Mouse (Mus musculus) cerebellum, adult 11-12 months (tissue): ENCODE measurements around the gene Prg3.

Experiments
- DNase-seq: peaks from one replicate; pipeline ENCODE4 v3.0.0; 2022

Prg3 gene

DNA sequence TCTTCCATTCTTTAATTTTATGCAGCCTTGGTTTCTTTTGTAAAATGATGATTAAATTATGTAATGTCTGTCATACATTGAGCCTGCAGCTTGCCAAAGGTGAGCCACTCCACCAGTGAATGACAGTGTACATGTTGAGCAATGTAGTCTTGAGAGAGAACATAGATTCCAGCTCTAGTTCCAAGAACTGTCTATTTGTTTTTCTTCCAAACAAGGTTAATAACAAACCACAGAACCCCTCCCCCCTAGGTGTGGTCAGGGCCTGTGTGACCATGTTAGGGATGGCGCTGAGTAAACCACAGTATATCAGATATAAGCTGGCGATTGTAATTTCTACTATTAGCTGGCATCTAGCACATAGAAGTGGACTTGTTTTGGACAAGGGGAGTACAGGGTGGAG lies 8.4 kb downstream of the Prg3 start:
- DNase-seq = no peak

DNA sequence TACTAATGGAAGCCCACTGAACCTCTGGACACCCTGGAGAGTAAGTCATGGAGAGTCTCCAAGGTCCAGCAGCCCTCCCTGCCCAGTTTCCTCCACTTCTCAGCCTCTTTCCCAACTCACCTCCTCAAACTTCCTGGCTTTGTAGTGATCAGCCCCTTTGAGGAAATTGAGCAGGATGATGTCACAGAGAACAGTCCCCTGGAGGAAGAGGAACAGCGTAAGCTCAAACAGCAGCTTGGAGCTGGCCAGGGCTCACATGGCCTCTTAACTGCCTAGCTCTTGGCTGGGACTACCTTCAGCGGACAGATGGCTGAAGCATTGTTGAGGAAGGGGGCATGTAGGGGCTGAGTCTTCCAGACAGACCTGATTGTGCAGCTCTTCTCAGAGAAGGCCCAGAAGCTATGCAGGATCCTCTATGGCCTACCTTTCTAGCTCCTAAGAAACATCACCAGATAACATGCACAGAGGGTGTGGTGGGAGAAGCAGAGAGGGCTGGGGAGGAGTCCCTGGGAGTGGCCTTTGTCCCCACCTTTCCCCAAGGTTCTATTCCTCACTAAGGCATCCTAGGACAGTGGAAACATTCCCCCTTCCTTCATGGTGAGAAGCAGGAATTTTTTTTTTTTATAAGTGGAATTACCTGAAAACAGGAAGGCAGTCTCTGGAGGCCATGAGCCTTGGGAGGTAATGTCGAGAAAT lies 11.6 kb downstream of the Prg3 start:
- no peak for DNase-seq

DNA sequence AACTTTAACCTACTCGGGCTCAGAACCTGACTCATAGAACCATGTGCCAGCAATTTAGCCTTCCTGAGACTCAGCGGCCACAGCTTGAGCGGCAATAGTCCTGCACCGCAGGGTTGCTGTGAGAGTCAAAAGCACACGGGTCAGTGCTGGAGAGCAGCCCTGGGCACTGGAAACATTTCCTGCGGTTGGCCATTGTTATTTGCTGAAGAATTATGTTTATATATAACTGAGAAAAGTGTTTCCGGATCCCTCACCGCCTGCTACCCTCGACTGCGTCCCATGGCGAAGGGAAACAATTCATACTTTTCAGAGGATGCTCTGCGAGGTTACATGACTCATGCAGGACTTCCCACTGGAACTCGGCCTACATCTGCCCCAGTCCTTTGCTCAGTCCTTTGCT lies 13.5 kb downstream of the Prg3 start:
- DNase-seq = no peak

DNA sequence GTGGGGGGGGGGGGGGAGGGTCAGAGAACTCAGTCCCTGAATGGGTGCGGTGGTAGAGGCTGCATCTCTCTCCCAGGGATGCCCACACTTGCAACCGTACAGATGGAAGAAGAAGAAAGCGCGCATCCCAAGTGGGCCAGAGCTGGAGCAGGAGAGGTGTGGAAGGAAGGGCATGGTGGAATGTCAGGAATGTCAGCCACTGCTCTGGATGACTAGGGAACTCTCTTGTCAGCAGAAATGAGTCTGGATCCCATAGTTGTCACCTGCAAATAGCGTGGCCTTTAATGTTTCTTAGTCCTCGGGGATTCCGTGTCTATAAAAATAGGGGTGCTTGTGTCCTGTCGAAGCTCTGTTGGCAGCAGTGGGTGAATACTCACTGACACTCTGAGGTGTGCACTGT lies 14.6 kb downstream of the Prg3 start:
- no peak for DNase-seq

DNA sequence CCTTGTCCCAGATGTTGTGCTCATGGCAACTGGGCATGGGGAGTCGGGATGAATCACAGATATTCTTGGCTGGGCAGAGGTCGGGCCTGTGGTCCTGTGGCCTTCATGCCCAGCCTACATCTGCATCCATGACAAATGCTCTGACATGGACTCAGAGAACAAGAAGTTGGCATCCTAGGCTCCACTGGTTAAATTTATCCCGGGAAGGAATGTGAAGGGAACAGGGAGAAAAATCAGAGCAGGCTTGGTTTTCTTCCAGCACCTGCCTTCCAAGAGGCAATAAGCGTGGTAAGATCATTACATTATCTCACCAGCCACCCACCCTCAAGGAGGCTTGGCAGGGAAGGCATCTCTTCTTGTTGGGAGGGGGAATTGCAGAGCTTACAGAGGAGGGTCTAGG lies 16.3 kb downstream of the Prg3 start:
- no peak for DNase-seq

DNA sequence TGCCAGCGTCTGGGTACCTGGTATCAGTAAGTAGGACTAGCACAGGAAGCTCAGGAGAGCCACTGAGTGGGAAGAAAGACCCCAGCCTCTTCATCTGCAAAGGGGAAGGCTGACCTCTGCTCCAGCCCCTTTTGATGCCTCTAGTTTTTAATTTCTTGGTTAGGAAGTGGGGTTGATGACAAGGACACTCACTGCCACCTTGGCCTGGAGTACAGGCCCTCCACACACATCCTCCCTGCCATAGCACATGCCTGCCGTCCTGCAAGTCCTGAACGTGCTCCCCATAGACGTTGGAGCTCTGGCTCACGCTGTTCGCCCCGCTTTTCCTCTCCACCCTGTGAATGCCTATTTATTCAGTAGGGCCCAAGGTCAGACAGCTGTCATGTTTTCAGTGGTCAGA lies 18.6 kb downstream of the Prg3 start:
- no peak for DNase-seq

DNA sequence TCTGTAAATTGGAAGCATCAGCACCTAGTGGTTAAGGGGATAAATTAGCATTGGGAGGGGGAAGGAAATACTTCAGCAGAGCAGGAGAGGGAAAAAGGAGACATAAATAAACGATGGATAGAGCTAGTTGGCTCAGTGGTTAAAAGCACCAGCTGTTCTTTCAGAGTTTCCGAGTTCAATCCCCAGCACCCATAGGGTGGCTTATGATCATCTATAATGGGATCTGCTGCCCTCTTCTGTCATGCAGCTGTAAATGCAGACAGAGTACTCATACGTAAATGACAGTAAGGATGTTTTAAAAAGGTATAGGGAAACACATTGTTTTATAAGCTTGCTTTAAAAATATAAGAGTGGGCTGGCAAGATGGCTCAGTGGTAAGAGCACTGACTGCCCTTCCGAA lies 19.7 kb downstream of the Prg3 start:
- no peak for DNase-seq

DNA sequence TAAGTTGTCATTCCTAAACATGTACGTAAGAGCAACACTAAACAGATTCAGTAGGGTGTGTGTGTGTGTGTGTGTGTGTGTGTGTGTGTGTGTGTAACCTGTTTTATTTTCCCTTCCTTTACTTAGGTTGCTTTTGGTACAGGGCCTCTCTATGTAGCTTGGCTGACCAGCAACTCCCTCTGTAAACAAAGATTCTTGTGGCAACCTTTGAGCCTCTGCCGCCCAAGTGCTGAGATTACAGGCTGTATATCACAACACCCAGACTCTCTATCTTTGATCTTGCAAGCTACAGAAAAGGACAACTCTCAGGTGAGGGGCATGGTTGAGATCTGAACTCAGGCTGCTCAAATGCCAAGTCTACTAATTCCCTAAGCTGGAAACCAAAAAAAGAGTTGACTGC lies 21.2 kb downstream of the Prg3 start:
- no peak for DNase-seq

DNA sequence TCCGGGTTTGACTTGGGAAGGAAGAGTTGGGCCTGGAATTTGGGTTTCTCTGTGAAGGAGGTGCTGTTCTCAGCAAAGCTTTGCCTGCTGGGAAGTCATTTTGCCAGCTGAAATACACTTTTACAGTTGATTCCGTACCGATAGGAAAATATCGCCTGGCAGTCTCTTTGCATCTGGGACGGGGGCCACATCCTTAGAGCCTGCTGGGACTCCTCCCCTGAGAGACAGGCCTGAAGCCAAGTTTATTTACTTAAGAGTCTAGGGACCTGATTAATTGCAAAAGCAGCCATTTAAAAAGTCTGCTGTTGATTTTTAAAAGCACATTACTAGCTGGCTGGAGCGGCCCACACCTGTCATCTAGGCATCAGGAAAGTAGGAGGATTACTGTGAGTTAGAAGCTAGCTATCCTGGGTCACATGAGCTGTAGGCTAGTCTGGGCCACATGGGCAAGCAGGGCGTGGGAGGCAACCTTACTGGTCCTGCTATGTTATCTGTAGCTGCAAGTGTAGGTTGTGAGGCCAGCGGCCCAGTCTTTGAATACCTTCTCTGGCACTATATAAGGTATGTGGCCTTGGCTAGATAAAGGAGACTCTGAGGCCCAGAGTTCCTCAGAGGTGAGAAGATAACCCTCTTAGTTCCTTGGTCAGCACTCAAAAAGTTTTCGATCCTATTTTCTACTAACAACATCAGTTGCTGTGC lies 24.0 kb downstream of the Prg3 start:
- DNase-seq = no peak

DNA sequence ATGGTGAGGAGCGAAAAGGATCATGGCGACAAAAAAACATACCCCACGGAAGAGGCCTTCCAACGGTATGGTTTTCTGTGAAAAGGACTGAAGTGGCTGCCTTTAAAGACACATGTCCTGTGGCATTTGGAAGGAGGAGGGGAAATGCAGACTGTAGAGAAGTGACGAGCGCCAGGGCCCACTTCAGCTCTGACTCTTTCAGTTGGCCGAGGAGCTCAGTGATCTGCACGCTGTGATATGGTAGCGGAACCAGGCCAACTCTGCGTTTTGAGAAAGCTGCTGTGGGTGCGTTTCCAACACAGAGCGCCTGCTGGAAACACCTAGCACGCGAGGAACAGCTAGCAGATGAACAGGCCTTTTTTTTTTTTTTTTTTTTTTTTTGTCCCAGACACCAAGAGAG lies 24.7 kb downstream of the Prg3 start:
- DNase-seq = no peak

DNA sequence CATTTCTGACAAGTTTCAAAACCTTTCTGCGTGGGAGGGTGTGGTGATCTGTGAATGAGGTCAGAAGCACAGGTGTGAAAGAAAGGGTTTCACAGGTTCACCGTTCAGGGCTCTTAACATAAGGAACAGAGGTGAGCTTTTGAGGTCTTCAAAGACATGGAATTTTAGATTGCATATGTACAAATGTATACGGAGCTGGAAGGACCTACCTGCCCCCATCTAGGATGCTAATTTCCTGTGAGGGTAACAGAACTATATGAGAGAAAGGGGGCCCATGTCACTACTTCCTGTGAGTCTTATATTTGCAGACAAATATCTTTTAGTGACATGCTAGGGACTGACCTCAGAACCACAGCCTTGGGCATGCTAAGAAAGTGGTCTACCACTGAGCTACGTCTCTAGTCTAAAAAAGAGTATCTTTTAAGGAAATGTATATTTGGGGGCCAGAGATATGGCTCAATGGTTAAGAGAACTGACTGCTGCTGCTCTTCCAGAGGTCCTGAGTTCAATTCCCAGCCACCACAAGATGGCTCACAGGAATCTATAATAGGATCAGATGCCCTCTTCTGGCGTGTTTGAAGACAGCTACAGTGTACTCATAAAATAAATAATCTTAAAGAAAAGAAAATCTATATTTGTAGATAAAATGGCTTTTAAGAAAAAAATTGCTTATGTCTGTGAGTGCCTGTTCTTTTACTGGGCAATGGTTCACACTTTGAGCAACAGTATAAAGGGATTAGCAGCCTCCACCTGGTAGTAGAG lies 26.0 kb downstream of the Prg3 start:
- no peak for DNase-seq

DNA sequence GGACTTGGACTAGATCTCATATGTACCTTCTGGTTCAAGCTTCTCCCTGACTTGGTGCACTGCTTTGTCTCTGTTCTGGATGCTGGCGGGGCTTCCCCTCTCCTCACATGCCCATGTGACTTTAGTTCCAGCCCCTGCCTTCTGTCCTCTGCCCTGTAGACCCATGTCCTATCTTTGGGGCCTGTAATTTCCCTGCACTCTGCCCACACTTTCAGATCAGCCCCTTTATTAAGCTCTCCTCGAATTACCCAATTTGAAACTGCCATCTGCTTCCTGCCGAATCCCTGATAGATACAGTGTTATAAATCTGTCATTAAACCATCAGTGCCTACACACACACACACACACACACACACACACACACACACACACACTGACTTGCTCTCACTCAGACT lies 26.6 kb downstream of the Prg3 start:
- no peak for DNase-seq

DNA sequence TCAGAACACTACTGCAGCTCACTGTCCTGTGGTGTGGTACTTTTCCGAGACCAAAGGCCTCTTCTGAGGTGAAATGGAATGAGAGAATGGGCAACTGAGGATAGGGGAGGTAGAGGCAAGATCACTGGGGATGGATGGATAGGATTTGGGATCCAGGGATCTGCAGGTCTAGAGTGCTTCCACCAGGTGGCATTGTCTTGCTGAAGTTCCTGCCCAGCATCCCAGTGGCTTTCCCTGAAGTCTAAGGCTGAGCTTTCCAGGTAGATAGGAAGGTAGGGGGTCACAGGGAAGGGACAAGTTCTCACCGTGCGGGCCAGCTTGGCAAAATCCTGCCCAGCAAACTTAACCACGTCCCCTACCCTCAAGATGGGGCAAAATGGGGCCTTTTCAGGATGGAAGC lies 34.0 kb downstream of the Prg3 start:
- DNase-seq = no peak

DNA sequence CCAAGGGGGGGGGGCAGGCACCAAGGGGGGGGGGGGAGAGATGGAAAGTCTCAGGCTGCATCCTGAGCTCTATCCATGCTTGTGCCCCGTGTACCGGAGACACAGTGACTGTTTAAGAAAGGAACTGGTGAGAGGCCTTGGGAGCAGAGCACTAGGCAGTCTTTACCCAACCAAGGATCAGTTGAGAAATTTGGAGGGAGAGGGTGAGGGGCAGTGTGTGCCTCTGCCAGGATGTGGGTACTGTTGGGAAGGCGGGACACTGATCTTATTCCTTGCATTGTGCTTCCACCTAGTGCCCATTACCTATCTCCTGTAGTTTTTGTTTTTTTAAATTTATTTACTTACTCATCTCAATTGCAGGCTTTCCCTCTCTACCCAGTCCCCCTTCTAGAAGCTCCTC lies 38.2 kb downstream of the Prg3 start:
- no peak for DNase-seq

DNA sequence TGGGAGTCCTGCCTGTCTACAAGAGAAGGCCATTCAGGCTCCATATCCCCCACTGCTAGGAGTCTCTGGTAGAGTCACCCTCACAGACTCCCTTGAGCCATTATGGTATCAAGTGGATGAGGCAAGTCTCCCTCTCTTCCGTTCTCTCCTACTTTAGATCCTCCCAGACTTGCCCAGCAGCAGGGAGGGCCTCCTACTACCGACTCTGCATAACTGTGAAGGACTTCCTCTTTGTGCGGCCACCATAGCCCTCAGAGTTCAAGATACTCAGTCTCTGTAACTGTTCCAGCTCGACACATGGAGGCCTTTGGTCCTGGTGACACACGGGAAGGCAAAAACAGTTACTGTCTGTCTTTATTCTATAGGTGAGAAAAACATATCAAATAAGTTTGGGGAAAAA lies 39.3 kb downstream of the Prg3 start:
- no peak for DNase-seq

DNA sequence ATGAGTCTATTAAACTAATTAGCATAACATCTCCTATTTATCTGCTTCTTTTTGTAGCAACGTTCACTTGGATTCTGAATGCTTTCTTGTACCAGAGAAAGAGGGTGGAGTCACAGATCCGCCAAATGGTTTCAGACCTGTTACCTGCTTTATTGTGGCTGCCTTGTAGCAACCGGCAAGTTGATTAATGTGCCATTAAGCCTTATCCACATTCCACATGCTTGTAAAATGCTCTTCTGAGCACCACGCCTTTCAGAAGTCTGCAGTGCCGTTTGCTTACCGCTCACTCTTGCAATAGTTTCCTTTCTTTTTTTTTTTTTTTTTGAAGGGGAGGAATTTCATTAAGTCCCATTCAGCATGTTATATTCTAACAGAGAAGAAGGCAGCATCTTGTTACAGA lies 41.9 kb downstream of the Prg3 start:
- DNase-seq = no peak

DNA sequence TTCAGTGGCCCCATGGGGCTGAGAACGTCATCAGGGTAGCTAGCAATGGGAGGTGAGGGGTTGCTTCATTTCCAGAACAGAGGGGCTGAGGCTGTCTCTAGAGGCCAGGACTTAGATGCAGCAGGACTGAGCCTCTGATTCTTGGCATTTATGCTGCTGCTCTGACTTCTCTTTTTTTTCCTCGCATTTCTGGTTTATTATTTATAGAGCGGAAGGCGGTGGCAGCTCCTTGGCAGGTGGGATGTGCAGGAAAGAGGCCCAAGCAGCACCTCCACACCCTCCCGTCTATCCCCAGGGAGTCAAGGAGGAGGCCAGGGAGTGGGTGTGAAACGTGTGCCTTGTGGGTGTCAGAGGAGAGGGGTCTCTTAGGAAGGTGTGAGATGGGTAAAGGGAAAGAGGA lies 43.0 kb downstream of the Prg3 start:
- DNase-seq = no peak

DNA sequence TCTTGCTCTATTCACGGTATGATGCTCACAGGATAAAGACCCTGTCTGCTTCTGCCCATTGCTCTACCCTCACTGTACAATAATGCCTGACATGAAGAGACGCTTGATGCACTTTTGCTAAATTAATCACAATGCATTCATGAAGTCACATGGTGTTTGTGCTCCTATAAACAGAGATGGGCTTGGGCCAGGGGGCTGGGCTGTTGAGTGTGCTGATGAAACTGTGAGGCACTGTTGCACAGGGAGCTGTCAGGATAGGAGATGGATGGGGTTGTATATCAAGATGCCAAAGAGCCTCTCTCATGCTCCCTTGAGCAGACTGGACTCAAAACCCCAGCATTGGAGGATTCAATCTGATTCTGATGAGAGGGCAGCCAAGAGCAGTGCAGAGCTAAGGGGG lies 45.1 kb downstream of the Prg3 start:
- no peak for DNase-seq

DNA sequence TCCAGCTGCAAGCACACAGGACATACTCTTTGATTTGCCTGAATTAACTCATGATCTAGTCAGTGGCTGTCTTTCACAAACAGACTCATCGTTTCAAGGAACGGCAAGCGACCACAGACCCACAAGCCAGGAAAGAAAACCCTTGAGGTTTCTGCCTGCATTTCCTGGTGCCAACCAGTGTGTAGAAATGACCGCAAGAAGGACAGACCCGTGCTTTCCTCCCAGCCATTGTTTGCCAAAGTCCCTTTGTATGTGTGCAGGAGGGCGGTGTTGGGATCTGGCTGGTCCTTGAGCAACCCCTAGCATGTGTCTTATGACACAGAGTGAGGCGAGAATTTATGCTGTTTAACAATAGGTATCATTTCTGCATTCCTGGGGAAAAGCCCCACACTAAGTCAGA lies 46.2 kb downstream of the Prg3 start:
- DNase-seq = no peak

DNA sequence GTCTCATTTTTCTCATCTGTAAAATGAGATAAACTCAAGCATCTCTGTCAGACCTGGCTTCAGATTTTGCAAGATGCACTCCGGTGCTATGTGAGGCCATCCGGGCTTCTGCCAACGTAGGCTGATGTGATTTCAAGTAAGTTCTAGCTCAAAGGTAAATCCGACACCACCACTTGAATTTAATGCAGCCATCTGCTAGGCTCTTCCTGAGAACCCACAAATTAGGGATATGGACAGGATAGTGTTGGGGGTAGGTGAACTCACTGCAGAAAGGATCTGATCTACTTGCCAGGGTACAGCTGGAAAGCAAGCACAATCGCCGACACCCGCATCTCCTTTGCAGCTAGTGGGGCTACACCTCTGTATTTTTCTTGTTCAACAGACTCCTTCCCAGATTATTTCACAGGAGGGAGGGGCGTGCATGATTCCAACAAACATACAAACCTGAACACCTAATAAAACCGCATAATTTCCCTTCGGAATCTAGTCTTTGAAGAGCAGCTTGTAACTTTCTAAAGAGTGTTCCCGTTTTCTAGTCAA lies 48.6 kb downstream of the Prg3 start:
- DNase-seq = no peak

DNA sequence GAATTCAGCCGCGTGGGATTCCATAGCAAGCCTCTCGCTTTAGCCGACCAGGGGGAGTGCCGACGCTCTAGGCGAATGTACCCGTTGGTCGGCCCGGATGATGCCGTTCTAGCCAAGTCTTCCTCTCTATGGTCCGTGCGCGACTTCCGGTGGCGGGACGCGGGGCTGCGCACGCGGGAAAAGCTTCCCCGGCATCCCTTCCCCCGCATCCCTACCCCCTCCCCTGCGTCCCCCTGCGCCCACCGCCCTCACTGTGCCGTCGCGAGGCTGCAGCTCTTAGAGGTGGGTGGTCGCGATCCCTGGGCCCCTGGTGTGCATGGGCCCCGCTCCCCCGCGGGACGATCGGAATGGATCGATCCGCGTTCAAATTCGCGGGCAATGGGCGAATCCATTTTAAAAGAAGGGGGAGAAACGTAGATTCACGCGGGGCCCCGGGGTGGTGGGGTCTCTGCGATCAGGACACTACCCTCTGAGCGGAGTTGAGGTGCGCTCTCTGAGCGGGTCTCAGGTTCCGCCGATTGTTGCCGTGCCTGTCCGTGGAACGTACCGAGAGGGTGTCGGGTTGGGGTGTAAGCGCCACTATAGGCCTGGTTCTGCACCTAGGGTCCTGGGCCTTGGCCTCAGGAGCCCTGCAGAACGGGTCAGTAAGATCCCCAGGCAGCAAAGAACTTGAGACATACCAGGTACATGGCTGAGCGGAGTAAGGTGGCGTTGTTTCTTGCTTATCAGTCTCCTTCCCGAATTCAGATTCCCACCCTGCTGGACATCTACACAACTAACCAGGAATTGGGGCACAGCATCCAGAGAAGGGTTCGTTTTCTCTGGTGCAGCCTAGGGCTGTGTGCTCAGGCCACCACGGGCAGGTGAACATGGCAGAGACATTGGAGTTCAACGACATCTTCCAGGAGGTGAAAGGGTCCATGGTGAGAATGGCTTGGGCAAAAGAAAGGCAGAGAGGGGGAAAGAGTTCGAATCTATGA lies 49.3 kb downstream of the Prg3 start, which contains the start of the genes Ssrp1 and P2rx3:
Gene Ssrp1 (plus strand): TSS at position 188 of the 980 bp plus-strand sequence.
Gene P2rx3 (minus strand): TSS at position 416 of the 980 bp plus-strand sequence.
- DNase-seq = peak; percentile 89

DNA sequence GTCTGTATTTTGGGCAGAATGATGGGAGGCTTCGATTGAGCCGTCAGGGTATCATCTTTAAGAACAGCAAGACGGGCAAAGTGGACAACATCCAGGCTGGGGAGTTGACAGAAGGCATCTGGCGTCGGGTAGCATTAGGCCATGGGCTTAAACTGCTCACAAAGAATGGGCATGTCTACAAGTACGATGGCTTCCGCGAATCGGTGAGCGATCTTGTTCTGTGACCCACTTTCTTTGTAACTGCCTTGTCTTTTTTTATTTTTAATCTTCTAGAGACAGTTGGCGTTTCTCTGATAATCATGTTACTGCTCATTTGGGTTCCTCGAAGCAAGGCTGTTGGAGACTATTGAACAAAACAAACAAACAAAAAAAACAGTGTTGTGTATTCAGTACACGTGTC lies 50.3 kb downstream of the Prg3 start:
- no peak for DNase-seq
